Mouse (Mus musculus) liver, adult 2 months (tissue): ENCODE measurements at regions not wholly inside any gene's neighbourhood (a gene's known extent, or its start where the extent isn't known, plus 50 kb on each side); places are given as distances from the start of the nearest gene placed in this dataset.

Experiments used
- CTCF ChIP-seq: fragments of 200-500 bp; IDR thresholded peaks from 2 replicates; pipeline ENCODE4 v1.5.1; 2011; ENCODE audit warnings: low read depth, low read length, control low read depth
- POLR2A ChIP-seq: fragments of 200-500 bp; IDR thresholded peaks from 2 replicates; pipeline ENCODE4 v1.6.1; 2011; ENCODE audit warnings: low read length, control low read depth; ENCODE audit not compliant: insufficient read depth; ENCODE audit errors: extremely low read depth

GRCm38 (mm10) chr7:67429008-67429873, 56.6 kb upstream of the Mef2a start:
- TF ChIP-seq POLR2A (no peak), CTCF (no peak)
